Mouse (Mus musculus): ENCODE data around the gene Coa4. TPM values are rescaled to one million over a fixed set of nuclear protein-coding genes. Genes with fewer than 3 reads are reported as not detected.
"Not testable (repeated sequence)": the region's sequence is repeated elsewhere in the genome, so short reads cannot be mapped to it uniquely, and the experiment has no call there.

Gene Coa4
- polyA plus RNA-seq, 1 experiment: 17.4 TPM

- Histone ChIP-seq H3K9me3 (no peaks in the 10 kb centered on the region), H3K4me1 (peaks cover 19% of the 10 kb centered on the region), H3K4me3 (replicated peaks) (no peak overlapping the region), H3K27me3 (replicated peaks) (no peaks in the 10 kb centered on the region), H3K36me3 (replicated peaks; ENCODE audit: low read length) (peaks cover 50% of the 10 kb centered on the region)
- no peak for TF ChIP-seq GATA1 (IDR thresholded peaks at IDR 0.05; ENCODE audit: borderline replicate concordance, low read length)
- no peak for TF ChIP-seq FLI1 (IDR thresholded peaks at IDR 0.05; ENCODE audit: low read length)
Observed at GRCm38 (mm10) chr7:100550338-100551007, 13.6 kb downstream of the Coa4 start.

- H3K4me1 ChIP-seq: peaks cover 3% of the 10 kb centered on the region; the same call in 1 of the 2 replicates
- peaks cover 27% of the 10 kb centered on the region for H3K36me3 ChIP-seq (replicated peaks; ENCODE audit: low read length)
- no peak overlapping the region for H3K4me3 ChIP-seq (replicated peaks)
- no peak for TF ChIP-seq GATA1 (IDR thresholded peaks at IDR 0.05; ENCODE audit: borderline replicate concordance, low read length)
- TF ChIP-seq FLI1 (IDR thresholded peaks at IDR 0.05; ENCODE audit: low read length): no peak
- H3K9me3 ChIP-seq: no peaks in the 10 kb centered on the region
- no peaks in the 10 kb centered on the region for H3K27me3 ChIP-seq (replicated peaks)
Observed at GRCm38 (mm10) chr7:100554939-100555338, 18.1 kb downstream of the Coa4 start.

DNA sequence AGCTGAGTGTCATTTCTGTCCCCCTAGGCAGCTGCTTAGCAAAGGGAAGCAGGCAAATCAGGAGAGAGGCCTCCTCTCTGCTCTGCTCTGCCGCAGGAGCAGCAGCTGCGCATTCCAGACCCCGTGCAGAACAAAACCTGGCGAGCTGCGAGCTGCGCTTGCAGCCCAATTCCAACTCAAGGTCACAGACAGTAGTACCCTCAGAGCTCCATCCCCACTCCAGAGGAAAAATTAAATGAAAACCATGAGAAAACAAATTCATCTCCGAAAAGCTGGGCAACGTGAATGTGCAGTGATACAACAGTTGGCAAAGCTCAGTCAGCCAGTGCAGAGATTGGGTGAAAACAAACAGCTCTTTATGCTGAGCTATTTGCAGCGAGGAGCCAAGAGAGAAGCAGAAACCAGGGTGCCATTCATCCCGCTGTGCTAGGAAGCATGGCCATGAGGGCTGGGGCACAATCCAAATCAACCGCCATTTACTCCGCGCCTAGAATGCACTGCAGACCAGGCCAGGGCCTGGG, 18.6 kb downstream of the Coa4 start:
- Histone ChIP-seq H3K36me3 (replicated peaks; ENCODE audit: low read length) (peaks cover 21% of the 10 kb centered on the region), H3K27me3 (replicated peaks) (no peaks in the 10 kb centered on the region), H3K4me3 (replicated peaks) (no peak overlapping the region), H3K9me3 (no peaks in the 10 kb centered on the region), H3K4me1 (peaks cover 3% of the 10 kb centered on the region; the same call in 1 of the 2 replicates)
- TF ChIP-seq FLI1 (IDR thresholded peaks at IDR 0.05; ENCODE audit: low read length): no peak
- TF ChIP-seq GATA1 (IDR thresholded peaks at IDR 0.05; ENCODE audit: borderline replicate concordance, low read length): no peak

DNA sequence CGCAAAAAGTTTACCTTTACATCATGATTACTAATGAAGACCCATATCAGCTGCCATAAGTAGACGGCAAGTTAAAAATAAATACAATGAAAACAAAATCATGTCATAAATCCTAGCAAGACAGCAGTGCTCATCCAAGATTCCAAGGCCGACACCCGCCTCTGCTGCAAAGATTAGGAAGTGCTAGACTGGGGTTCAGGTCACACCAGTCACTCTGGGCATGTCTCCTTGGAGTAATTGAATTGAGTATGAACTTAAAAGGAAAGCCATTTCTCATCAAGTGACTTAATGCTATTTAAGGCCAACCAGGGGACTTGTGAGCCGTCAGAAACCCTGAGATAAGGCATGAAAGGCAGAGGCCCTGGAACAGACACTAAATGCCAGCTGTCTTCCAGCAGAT, 20.4 kb downstream of the Coa4 start:
- Histone ChIP-seq H3K27me3 (replicated peaks) (no peaks in the 10 kb centered on the region), H3K4me1 (peaks cover 3% of the 10 kb centered on the region; the same call in 1 of the 2 replicates), H3K9me3 (no peaks in the 10 kb centered on the region), H3K4me3 (replicated peaks) (no peak overlapping the region), H3K36me3 (replicated peaks; ENCODE audit: low read length) (peaks cover 12% of the 10 kb centered on the region)
- TF ChIP-seq FLI1 (IDR thresholded peaks at IDR 0.05; ENCODE audit: low read length) (no peak), GATA1 (IDR thresholded peaks at IDR 0.05; ENCODE audit: borderline replicate concordance, low read length) (no peak)

DNA sequence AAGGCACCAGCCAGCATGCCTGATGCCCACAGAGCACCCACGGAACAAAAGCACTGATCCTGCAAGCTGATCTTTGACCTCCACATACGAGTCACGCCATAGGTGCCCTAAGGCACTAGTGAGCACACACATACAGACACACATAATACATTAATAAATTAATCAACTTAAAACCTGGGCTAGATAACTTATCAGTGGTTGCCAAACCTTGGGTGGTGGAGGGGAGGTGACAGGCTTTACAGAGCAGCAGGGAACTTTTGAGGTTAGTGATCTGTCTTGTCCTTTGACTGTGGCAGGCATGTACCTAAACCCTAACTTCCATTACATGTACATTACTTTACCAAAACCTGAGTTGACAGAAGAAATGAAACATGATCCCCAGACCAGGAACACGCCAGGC, 22.5 kb downstream of the Coa4 start:
- no peak overlapping the region for H3K4me3 ChIP-seq (replicated peaks)
- no peak for TF ChIP-seq GATA1 (IDR thresholded peaks at IDR 0.05; ENCODE audit: borderline replicate concordance, low read length)
- TF ChIP-seq FLI1 (IDR thresholded peaks at IDR 0.05; ENCODE audit: low read length): no peak
- no peaks in the 10 kb centered on the region for H3K4me1 ChIP-seq
- H3K36me3 ChIP-seq (replicated peaks; ENCODE audit: low read length): peaks cover 10% of the 10 kb centered on the region
- no peaks in the 10 kb centered on the region for H3K9me3 ChIP-seq
- H3K27me3 ChIP-seq (replicated peaks): no peaks in the 10 kb centered on the region

- TF ChIP-seq GATA1 (IDR thresholded peaks at IDR 0.05; ENCODE audit: borderline replicate concordance, low read length): no peak
- Histone ChIP-seq H3K27me3 (replicated peaks) (no peaks in the 10 kb centered on the region), H3K4me3 (replicated peaks) (no peak overlapping the region), H3K4me1 (no peaks in the 10 kb centered on the region), H3K36me3 (replicated peaks; ENCODE audit: low read length) (peaks cover 26% of the 10 kb centered on the region), H3K9me3 (no peaks in the 10 kb centered on the region)
Observed at GRCm38 (mm10) chr7:100561861-100562587, 25.2 kb downstream of the Coa4 start.

- not testable (repeated sequence) for H3K9me3 ChIP-seq
- Histone ChIP-seq H3K36me3 (replicated peaks; ENCODE audit: low read length) (peaks cover 29% of the 10 kb centered on the region), H3K4me1 (peaks cover 40% of the 10 kb centered on the region)
Observed at GRCm38 (mm10) chr7:100567238-100567637, 30.4 kb downstream of the Coa4 start.

GRCm38 (mm10) chr7:100569907-100570306, 33.0 kb downstream of the Coa4 start:
- Histone ChIP-seq H3K27me3 (replicated peaks) (no peaks in the 10 kb centered on the region), H3K36me3 (replicated peaks; ENCODE audit: low read length) (peaks cover 29% of the 10 kb centered on the region), H3K4me3 (replicated peaks) (no peak overlapping the region), H3K4me1 (peaks cover 47% of the 10 kb centered on the region), H3K9me3 (peaks cover 3% of the 10 kb centered on the region; the same call in 1 of the 2 replicates)
- TF ChIP-seq FLI1 (IDR thresholded peaks at IDR 0.05; ENCODE audit: low read length): no peak
- TF ChIP-seq GATA1 (IDR thresholded peaks at IDR 0.05; ENCODE audit: borderline replicate concordance, low read length): no peak

More at GRCm38 (mm10) chr7:100567238-100567637, 30.4 kb downstream of the Coa4 start:
- not testable (repeated sequence) for H3K27me3 ChIP-seq (replicated peaks); H3K4me3 ChIP-seq (replicated peaks)

DNA sequence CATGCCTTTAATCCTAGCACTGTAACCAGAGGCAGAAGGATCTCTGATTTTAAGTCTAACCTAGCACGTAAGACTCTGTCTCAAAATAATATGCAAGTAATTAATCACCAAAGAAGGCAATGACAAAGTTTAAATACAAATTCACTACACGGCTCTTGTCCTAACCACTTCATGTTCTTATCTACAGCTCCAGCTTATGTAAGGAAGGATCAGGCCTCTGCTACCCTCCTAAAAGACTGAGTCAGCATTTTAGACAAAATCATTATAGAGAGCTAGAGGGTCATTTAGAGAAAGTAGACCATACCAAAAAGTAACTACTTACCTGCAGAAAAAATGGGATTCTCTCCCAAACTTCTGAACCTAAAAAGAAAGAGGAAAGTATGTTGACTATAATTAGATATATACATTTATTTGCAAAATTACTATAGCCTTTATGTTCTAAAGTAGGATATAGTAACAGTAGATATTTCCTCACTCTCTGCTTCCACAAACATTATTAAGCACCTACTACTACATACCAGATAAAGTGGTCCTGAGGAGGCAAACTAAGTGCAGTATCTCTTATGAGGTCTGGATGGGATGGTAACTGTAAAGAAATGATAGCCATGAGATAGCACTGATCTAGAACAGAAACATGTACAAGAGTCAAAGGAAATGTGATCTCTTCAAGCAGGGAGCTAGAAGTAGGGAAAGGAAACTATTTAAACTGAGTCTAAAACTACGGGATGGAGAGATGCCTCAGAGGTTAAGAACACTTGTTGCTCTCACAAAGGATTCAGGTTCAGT, 34.3 kb downstream of the Coa4 start:
- peaks cover 21% of the 10 kb centered on the region for H3K36me3 ChIP-seq (replicated peaks; ENCODE audit: low read length)
- no peak overlapping the region for H3K4me3 ChIP-seq (replicated peaks)
- no peak for TF ChIP-seq GATA1 (IDR thresholded peaks at IDR 0.05; ENCODE audit: borderline replicate concordance, low read length)
- no peak for TF ChIP-seq FLI1 (IDR thresholded peaks at IDR 0.05; ENCODE audit: low read length)
- peaks cover 3% of the 10 kb centered on the region; the same call in 1 of the 2 replicates for H3K9me3 ChIP-seq
- no peaks in the 10 kb centered on the region for H3K27me3 ChIP-seq (replicated peaks)
- H3K4me1 ChIP-seq: peaks cover 47% of the 10 kb centered on the region

Data from megakaryocyte, embryonic 14.5 days (primary cell).